Mouse (Mus musculus) urinary bladder, postnatal 25 days (tissue): ENCODE measurements around the gene Gtf2h3.
"Not testable (repeated sequence)": the region's sequence is repeated elsewhere in the genome, so short reads cannot be mapped to it uniquely, and the experiment has no call there.

ENCODE experiments used
- DNase-seq: peaks from one replicate; pipeline ENCODE4 v3.0.0; 2022; ENCODE audit warnings: low spot score

Gtf2h3 gene

GRCm38 (mm10) chr5:124571068-124571467, 7.9 kb upstream of the Gtf2h3 start:
- no peak for DNase-seq

- no peak for DNase-seq
These were observed 3.5 kb upstream of the Gtf2h3 start for GRCm38 (mm10) chr5:124575467-124575866.

- no peak for DNase-seq
These were observed 3.6 kb downstream of the Gtf2h3 start for GRCm38 (mm10) chr5:124582515-124582914.

GRCm38 (mm10) chr5:124592768-124593167, 13.8 kb downstream of the Gtf2h3 start:
- no peak for DNase-seq

- peak; percentile 86 for DNase-seq
These were observed 19.6 kb downstream of the Gtf2h3 start for GRCm38 (mm10) chr5:124598224-124599174.

GRCm38 (mm10) chr5:124599726-124600125, 20.8 kb downstream of the Gtf2h3 start:
- DNase-seq: not testable (repeated sequence)

- DNase-seq: peak; percentile 19
These were observed 23.4 kb downstream of the Gtf2h3 start for GRCm38 (mm10) chr5:124602349-124602748.

- no peak for DNase-seq
These were observed 25.4 kb downstream of the Gtf2h3 start for GRCm38 (mm10) chr5:124604296-124604695.

GRCm38 (mm10) chr5:124605041-124605622, 26.2 kb downstream of the Gtf2h3 start:
- no peak for DNase-seq

- DNase-seq: no peak
These were observed 32.0 kb downstream of the Gtf2h3 start for GRCm38 (mm10) chr5:124610965-124611364.

- no peak for DNase-seq
These were observed 35.8 kb downstream of the Gtf2h3 start for GRCm38 (mm10) chr5:124614709-124615108.

GRCm38 (mm10) chr5:124618711-124619110, 39.8 kb downstream of the Gtf2h3 start:
- DNase-seq: no peak

- no peak for DNase-seq
These were observed 42.4 kb downstream of the Gtf2h3 start for GRCm38 (mm10) chr5:124621362-124621761.

GRCm38 (mm10) chr5:124622890-124623289, 44.0 kb downstream of the Gtf2h3 start:
- DNase-seq: no peak

GRCm38 (mm10) chr5:124624291-124624690, 45.4 kb downstream of the Gtf2h3 start:
- no peak for DNase-seq

GRCm38 (mm10) chr5:124628448-124629363, 49.8 kb downstream of the Gtf2h3 start, which contains the start of gene Atp6v0a2:
Gene Atp6v0a2 (plus strand): TSS chr5:124628576.
- peak; percentile 94 for DNase-seq

GRCm38 (mm10) chr5:124629641-124630040, 50.7 kb downstream of the Gtf2h3 start:
- peak; percentile 6 for DNase-seq

- no peak for DNase-seq
These were observed 52.7 kb downstream of the Gtf2h3 start for GRCm38 (mm10) chr5:124631685-124632084.

GRCm38 (mm10) chr5:124632461-124632860, 53.5 kb downstream of the Gtf2h3 start:
- DNase-seq: no peak

GRCm38 (mm10) chr5:124633425-124633824, 54.5 kb downstream of the Gtf2h3 start:
- DNase-seq: no peak

GRCm38 (mm10) chr5:124635068-124635467, 56.1 kb downstream of the Gtf2h3 start:
- DNase-seq: not testable (repeated sequence)

- no peak for DNase-seq
These were observed 57.2 kb downstream of the Gtf2h3 start for GRCm38 (mm10) chr5:124636139-124636538.
